Mouse (Mus musculus): ENCODE data around the gene P4htm. TPM values are rescaled to one million over a fixed set of nuclear protein-coding genes. Genes with fewer than 3 reads are reported as not detected.

P4htm gene
- total RNA-seq, 2 experiments from 2014 or later, result 87.0 to 93.7 TPM

DNA sequence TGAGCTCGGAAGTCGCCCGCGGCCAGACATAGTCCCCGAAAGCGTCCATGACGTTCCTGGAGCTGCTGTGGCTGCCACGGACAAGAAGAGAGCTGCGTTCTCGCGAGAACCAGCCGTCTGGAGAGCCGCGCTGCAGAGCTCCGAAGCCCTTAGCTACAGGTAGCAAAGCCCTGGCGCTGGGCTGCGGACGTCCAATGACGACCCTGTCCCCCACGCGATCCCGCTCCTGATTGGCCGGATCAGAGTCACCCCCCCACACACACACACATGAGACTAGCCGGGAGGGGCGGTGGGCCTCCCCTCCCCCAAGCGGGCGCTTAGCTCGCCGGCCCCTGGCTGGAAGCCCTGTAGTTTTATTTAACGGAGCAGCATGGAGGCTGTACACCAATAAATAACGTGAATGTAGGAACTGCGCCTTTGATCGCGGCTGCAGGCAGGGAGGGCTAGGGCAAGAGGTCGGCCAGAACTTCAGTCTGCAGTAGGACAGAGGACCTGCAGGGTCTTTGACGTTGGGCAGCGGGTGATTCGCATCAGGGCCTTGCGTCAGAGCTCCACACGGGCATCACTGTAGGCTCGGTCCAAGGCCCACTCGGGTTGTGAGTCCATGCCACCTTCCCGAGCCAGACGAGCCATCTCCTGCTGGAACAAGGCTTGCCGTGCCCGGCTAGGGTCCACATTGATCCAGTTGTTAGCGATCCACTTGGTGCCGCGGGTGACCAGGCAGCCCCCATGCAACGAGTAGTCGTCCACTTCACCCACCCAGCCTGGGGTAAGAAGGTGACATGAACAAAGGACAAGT is 18.7 kb downstream of the P4htm start, which contains the start of gene Wdr6:
TSS of gene Wdr6 (minus strand) at position 195 of the 799 bp plus-strand sequence.
- DNase-seq (ENCODE audit: low spot score in 2 of 2), result peak; percentile 88 to 89
- intact Hi-C loops (cut with DNase I), result no loop called here

DNA sequence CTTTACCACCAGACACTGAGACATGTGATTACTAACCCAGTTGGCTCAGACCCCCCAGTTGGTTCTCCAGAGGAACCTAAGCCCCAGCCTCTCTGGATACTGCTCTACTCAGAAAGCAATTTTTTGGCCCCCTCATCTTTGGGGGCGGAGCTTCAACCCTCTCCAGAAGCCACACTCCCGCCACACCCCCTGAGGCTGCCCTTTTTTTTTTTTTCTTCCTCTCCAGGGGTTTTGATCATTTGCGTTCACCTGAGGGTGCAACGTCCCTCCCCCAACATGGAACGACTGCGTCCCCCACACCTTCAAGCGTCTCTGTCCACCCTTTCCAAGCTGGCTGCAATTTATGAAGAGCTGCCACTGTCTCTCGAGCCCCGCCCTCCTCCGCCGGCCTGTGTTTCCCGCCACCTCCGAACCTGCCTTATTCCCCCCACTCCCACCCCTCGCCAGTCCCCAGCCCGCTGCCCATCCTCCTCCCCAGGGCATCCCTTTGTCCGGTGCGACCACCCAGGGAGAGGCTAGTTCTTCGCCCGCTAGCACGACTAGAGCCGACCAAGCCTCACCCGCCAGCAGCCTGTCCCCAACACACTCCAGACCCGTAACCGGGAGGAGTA is 19.4 kb downstream of the P4htm start:
- intact Hi-C loops (cut with DNase I), result no loop called here
- DNase-seq (ENCODE audit: low spot score in 2 of 2), result no peak

DNA sequence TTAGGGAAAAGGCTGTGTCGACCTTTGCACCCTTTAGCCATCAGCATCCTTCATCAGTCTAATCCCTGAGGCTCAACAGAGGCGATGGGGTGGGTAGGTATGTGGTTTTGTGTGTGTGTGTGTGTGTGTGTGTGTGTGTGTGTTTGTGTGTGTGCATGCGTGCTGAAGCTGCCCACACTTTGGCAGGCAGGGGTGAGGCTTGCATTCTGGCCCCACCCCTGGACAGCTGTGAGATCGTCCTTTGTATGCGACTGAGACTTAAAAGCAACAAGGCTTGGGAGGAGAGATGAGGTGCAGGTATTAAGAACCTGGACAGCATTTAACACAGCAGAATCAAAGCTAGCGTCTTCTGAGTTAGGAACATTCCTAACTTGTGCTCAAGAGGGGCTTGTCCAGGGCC is 20.4 kb downstream of the P4htm start:
- no peak for DNase-seq (ENCODE audit: low spot score in 2 of 2)
- intact Hi-C loops (cut with DNase I), result no loop called here

DNA sequence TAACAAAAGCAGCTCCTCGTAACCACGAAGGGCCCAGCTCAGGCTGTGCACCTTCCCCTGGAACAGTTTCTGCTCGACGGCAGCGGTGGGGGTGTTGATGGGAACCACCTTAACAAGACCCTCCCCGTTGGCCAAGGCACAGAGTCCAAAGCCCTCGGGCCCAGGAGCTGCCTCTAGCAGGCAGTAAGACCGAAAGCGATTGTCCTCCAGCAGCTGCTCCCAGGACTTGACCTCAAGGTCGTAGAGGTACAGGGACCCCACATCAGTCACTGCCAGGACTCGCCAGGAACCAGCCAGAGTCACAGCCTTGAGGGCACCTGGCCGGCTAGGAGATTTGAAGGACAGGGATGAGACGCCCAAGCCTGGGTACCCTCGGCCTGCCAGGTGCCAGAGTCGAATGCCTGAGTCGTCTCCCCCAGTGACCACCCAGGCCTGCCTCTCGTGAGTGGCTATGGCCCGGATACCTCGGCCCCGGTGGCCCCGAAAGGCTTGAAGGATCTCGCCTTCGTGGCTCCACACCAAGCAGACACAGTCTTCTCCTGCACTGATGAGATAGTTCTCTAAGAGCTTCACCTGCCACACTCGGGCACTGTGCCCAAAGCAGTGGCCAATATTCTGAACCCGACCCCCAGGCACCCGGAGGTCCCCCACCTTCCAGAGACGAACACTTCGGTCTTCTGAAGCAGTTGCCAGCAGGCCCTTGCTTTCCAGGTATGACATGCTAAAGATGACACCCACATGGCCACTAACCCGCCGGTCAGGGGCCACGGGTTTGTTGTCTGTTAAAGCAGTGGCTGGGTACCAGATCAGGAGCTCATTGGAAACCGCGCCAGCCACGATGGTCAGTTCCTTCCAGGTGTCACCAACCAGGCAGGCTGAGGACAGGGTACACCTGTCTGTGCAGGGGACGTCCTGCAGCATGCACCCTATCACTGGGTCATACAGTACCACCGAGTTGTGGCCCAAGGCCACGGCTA is 21.9 kb downstream of the P4htm start:
- DNase-seq (ENCODE audit: low spot score in 2 of 2), result no peak
- intact Hi-C loops (cut with DNase I), result no loop called here

DNA sequence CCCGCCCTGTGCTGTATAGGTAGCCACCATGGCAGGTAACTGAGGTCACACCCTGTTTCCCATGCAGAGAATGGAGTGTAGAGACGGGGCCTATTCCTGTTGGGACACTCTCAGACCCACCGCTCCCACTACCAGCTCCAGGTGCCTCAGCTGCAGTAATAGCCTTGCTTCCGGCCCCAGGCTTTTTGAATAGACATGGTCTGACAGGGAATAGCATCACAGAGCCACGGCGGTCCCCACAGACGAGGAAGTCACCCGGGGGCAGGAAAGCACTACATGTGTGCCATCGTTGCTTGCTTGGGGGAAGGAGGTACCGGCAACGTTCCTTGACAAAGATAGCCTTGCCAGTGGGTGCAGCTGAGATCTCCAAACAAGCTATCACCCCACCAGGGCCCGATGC is 22.5 kb downstream of the P4htm start:
- DNase-seq (ENCODE audit: low spot score in 2 of 2), result no peak
- intact Hi-C loops (cut with DNase I), result no loop called here

DNA sequence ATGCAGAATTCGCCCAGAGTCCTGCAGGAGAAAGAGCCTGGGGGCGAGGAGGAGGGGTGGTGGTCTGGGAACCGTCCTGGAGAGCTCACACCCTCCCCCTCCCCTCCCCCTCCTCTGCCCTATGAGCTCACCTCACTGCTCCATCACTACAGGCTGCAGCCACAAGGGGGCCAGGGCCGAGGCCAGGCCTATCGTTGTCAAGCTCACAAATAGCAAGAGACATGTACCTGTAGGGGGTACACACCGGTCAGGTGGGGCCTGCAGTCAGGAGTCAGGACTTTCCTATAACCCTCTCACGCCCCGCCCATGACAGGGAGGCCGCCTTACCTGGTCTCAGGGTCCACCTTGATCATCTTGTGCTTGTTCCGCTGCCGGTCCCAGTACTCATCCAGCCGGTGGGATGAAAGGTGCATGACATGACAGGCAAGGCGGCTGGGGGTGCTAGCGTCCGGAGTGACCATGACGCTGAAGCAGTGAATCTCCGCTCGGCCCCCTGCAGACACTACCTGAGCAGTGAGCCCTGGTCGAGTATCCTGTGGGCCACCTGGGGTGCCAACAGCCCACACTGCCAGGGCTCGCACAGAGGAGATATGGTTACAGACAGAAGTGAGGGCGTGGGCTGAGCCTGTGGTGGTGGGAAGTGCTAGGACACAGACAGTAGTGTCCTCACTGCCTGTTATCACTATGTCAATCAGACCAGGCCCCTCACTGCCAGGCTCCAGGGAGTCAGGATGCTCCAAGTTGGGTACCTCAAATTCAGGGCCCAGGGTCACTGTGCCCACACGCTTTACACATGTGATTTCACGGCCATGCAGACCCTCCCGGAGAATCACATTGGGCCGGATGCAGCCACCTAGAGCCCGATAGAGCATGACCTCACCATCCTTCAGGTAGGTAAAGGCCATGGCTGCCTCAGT is 23.4 kb downstream of the P4htm start:
- no peak for DNase-seq (ENCODE audit: low spot score in 2 of 2)
- intact Hi-C loops (cut with DNase I), result no loop called here

DNA sequence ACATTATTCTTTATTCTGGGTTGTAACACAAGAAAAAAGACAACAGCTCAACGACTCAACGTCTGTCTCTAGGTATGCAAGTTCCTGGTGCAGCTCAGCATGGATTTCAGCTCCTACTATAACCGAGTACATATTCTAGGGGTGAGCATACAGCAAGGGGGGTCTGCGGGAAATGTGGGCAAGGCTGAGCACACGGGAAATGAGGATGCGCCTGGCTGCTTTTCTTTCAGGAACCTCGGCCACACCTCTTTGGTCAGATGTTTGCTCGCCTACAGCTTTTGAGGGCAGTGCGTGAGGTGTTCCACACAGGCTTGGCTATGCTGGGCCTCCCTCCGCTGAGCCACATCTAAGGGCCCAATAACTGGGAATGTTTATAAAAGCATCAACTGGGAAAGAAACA is 25.1 kb downstream of the P4htm start:
- intact Hi-C loops (cut with DNase I), result no loop called here
- no peak for DNase-seq (ENCODE audit: low spot score in 2 of 2)

DNA sequence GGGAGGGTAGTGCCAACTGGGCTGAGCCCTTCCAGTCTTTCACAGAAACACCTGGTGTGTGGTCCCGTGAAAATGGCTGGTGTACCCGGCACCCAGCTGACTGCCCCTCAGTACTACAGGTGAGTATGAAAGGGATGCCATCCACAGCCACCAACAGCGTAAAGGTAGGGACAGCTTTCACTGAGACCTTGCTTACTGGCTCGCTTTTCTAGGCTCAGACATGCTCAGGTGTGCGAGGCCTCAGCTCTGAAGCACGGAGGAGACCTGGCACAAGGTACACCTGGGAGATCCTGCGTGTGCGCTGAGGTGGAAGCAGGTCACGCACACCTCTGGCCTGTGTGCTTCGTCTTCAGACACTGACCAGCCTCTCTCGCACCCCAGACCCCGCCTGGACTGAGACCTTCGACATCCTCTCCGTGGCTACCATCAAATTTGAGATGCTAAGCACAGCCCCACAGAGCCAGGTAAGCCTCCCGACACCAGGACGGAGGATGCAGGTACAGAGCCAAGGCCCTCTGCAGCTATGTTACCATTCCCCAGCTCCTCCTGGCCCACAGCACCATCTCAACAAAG is 26.0 kb downstream of the P4htm start:
- no peak for DNase-seq (ENCODE audit: low spot score in 2 of 2)
- intact Hi-C loops (cut with DNase I), result loop anchor here (2.0 kb wide), 1 partner anchor 25 kb away; the partner anchor contains the start of gene P4htm

DNA sequence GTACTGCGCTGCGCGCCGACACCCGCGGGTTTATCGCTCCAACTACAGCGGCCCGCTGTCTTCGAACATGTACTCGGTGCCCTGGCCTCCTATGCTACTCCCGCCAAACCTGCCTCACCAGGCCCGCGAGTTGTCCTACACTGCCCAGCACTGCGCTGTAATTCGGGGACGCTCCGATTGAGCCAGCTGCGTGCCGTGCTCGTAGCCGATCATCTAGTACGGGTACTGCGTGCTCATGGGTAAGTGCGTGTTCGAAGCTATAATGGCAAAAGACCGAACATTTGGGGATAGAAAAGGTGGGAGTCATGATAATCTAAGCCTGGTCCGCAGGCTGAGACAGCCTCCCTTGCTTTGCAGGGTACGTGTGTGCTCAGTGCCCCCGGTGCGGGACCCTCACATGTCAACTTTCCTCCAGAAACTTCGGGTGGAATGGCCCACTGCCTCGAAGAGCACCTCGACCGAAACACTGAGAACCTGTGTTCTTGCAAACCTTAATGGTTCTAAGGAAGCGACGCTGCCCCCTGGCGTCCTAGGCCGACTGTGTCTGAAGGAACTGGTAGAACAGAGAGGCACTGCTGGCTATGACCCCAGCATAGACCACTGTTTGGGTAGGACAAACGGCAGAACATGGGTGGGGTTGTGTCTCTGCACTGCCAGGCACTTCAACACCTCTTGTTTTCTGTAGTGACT is 27.1 kb downstream of the P4htm start:
- intact Hi-C loops (cut with DNase I), result loop anchor here (2.0 kb wide), 1 partner anchor 26 kb away; the partner anchor contains the start of gene P4htm
- DNase-seq (ENCODE audit: low spot score in 2 of 2), result peak; percentile 64 to 68

DNA sequence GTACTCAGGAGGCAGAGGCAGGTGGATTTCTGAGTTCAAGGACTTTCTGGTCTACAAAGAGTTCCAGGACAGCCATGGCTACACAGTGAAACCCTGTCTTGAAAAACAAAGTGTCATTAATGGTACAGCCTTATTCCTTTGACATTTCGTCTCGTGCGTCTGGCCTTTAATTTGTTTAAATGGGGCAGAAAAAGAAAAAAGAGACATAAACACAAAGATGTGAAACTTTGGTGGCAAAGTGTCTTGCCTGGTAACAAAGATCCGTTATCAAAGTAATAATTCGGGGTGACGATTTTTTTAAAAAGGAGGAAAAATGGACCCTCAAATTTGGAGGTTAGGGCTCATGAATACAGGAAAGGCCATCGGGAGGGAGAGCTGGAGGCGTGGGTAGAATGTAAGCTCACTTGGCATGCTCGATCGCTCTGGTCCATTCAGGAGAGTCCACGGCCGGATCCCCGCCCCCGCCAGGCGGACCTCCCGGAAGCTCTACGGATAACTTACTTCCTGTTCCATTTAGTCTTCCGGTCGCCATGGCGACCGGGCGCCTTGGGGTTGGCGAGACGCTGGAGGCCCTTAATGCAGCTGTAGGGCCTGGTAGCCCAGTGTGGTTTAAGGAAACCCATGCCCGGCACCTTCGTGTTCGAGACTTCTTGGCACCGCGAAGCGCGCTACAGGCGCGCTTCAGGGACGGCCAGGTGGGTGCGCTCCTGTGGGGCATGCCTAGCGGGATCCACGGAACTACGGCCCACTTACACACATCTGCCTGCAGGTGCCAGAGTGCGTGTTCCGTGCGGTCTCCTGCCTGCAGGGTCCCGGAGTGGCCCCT is 27.9 kb downstream of the P4htm start, which contains the start of gene Dalrd3:
TSS of gene Dalrd3 (plus strand) at position 506 of the 826 bp plus-strand sequence.
- DNase-seq (ENCODE audit: low spot score in 2 of 2), result peak; percentile 83 to 88
- intact Hi-C loops (cut with DNase I), result loop anchor here (2.0 to 5.0 kb wide), 2 partner anchors 27 to 72 kb away; partner anchors contain the start of gene P4htm

DNA sequence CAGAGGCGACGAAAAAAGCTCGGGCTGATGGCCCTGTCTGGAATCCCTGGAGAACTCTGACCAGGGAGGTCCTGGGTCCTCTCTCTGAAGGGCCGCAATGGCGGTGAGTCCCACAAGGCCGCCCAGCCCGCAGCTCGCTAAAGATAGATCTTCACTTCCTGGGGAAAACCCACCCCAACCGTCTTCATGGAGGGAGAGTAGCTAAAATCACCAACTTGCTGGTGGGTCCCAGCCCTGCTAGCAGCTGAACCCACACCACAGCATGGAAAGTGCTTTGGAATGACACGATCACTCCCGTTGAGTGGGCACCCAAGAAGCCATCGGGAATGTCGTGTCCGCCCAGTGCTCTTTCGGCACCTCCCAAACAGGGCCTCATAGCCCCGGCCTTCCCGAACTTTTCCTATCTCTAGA is 29.0 kb downstream of the P4htm start:
- DNase-seq (ENCODE audit: low spot score in 2 of 2), result no peak
- intact Hi-C loops (cut with DNase I), result loop anchor here (5.0 kb wide), 1 partner anchor 71 kb away; no protein-coding TSS in a partner anchor

DNA sequence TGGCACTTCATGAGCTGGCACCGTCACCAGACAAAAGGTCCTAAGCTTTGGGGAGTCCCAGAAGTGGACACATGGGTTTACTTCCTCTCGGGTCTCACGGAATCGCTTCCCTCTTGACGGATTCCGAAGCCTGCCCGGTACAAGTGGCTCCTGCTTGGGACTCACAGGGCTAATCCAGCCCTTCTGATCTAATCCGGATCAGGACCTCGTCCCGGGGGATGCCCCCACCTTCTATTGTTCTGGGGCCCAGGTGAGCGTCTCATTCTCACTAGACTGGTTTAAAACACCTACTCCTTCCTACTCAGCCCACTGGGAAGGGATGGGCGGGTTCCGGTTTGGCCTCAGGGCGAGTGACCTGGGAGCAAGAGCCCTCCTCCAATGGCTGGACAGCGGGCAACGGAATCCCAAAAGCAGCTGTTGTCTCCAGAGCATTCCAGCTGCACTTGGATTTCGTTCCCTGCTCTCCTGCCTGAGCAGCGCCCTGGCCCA is 29.5 kb downstream of the P4htm start:
- intact Hi-C loops (cut with DNase I), result loop anchor here (2.0 to 5.0 kb wide), 2 partner anchors 71 to 81 kb away; partner anchors contain the start of gene Arih2
- DNase-seq (ENCODE audit: low spot score in 2 of 2), result no peak

DNA sequence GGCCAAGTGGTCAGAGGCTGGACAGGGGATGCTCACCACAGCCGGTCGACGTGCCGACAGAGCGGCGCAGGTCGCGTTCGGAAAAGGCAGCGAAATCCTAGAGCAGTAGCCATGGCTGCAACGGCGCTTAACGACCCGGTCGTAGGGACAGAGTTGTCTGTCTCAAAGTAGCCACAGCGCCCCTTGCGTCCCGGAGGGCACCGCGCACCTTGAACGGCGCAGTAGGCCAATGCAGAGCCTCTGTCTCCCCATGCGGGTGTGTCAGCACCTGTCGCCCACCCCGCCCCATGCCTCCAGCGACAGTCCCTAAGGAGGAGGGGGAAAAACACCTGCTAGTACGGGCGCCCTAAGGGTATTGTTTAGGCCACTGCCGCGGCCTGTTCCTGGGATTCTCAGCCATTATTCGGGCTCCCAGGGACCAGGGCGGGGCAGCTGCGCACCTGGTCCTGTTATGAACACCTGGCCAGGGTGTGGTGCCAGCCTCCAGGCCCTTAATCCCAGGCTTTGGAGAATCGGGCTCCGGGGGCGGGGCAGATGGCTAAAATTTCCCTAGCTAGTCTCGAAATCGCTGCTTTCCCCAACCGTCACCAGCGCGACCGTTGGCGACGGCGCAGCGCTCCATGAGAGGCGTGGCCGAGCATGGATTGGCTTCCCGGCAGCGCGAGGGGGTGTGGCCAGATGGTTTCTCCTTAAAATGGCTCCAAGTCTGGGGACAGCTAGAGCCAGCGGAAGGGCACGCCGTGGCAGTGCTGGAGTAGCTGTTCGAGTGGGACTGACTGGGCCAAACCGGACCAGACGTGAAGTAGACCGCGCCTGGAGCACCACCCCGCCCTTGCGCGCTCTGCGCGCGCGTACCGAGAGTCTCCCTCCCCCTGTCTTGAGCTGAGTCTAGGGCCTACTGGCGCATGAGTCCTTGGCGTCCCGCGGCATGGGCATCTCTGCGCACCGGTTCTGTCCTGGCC is 30.4 kb downstream of the P4htm start, which contains the start of gene Ndufaf3:
TSS of gene Ndufaf3 (minus strand) at position 620 of the 962 bp plus-strand sequence.
- DNase-seq (ENCODE audit: low spot score in 2 of 2), result peak; percentile 95 to 96
- intact Hi-C loops (cut with DNase I), result loop anchor here (2.0 to 5.0 kb wide), 2 partner anchors 70 to 82 kb away; partner anchors contain the start of gene Arih2

DNA sequence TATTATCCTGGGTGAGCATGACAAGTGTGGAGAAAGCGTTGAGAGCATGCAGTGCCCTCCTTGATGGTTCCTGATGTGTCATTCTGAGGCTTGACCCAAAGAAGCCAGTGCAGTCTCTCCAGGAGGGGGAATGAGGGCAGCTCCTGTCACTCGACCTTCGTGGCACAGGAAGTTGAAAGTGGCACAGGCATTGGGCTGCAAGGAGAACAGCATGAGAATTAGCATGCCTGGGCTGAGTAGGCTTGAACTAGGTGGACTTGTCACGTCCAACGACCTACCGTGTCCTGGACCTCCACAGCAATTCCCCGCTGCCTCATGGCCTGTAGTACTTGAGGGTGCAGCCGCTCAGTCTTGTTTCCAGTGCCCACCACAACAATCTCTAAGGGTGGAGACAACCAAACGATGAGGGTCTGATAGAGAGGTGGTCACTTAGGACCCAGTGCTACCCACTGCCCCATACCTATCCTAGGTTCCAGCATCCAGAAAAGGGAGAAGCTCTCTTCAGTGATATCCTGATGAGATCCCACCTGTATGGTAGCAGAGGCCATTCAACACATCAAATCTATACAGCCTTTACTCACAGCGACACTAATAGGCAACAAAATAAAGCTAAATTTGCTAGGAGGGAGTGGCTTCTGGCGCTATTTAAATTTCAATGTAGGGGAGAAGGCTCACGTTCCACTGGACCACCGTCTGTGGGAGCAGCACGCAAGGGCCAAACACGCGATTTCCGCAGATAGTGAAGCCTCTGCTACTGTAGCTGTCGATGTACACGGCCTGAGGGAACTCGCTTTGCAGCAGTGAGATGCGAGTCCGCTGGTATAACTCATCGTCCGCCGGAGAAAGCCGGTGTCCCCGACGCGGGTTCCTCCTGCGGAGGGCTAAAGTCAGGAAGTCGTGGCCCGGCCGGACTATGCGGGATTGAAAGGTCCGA is 31.3 kb downstream of the P4htm start:
- intact Hi-C loops (cut with DNase I), result loop anchor here (2.0 to 5.0 kb wide), 2 partner anchors 69 to 83 kb away; partner anchors contain the start of gene Arih2
- DNase-seq (ENCODE audit: low spot score in 2 of 2), result no peak

Data from left cerebral cortex, postnatal 36 days (tissue).